Mouse (Mus musculus): ENCODE results near the gene Tnfaip3. TPM values are rescaled to one million over a fixed set of nuclear protein-coding genes. Genes with fewer than 3 reads are reported as not detected.

Gene Tnfaip3
- total RNA-seq, 2 experiments from 2014 or later: 5.6 to 10.1 TPM

DNA sequence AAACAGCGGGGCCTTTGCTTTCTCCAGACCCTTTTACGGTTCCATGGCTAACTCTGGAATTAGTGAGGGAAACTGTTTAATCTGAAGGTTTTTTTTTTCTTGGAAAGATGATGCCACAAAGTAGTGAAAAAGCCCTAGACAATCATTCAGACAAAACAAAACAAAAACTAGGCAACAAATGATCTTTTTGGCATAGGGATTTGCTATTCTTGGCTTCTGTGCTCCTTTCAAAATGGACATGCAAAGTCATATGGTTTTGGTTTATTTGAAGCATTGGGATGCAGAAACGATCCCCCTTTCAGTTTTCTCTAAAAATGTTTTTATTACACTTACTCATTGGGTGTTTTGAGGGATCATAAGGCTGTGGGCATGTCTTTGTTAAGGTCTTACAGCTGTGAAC is 41.0 kb downstream of the Tnfaip3 start:
- DNase-seq (ENCODE audit: low spot score in 2 of 2): no peak

DNA sequence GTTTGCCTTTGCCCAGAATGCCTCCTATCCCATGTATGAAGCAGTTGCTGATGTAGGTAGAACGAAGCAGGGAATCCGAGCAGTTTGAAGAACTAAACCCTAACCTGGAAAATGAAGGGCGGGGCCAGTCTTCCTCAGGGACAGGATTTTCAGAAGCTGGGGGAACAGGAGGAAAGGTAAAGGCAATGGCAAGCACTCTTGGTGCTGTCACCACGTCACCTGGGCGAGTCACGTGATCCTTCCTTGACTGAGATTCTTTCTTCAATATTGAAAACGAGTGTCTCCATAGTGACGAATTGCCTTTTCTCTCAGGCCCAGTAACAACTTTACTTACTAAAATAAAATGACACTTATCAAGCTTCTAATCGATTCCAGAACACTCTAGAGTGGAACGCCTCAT is 48.6 kb downstream of the Tnfaip3 start:
- no peak for DNase-seq (ENCODE audit: low spot score in 2 of 2)

DNA sequence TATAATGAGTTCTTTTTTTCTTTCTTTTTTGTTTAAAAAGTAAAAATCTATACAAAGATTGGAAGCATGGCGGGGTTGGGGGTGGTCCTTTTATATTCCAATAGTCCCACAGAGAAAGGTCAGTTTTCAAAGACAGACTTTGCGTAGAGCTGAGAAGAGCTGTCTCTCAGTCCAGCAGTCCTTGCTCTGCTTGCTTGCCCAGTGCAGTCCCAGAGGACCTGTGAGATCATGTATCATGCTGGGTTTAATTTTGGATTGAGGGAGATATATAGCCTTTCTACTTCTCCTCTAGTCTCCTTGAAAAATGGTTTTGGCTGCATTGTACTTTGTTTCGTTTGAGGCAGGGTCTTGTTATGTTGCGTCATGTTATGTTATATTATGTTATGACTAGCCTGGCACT is 49.9 kb downstream of the Tnfaip3 start:
- no peak for DNase-seq (ENCODE audit: low spot score in 2 of 2)

DNA sequence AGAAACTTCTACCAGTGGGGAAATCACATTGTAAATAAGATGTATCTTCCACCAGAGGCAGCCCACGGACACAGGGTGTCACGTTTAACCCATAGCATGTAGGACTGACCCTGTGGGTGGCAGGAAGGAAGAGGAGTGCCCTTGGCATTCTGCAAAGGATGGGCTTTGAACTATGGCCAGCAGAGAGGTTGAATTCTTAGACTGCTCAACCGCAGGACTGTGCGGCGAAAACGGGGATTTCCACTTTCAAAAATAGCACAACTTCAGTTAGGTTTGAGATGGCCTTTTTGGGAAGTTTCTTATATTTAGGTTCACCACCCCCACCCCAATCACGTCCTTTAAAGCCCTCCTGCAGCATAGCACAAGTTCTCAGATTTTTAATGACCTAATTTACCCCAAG is 50.6 kb downstream of the Tnfaip3 start:
- no peak for DNase-seq (ENCODE audit: low spot score in 2 of 2)

DNA sequence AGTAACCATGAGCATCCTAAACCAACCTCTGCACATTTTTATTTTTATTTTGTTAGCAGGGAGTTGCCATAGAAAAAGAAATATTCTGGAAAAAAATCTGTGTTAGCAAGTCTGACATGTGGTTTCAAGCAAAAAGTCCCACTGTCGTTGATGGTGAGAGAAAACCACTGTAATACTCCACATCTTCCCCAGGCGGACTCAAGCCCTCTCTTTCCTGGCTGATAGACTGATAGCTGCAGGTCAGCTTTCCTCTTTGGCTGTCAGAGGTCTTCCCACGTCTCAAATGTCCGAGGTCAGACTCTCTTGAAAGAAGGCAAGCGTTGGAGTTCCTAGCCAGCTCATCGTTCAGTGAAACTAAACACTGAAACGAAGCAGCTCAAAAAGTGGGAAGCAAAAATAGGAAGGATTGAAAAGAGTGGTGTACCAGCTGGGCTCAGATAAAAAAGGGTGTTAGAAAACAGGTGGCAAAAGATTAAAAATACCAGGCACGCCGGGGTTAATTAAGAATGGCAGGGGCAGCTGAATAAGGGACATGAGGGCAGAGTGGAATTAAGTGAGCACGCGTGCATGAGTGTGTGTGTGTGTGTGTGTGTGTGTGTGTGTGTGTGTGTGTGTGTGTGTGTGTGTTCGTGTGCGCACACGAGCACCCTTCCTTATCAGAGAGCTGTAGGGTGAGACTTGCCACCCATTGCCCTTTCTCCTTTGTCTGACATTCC is 55.5 kb downstream of the Tnfaip3 start:
- DNase-seq (ENCODE audit: low spot score in 2 of 2): no peak

DNA sequence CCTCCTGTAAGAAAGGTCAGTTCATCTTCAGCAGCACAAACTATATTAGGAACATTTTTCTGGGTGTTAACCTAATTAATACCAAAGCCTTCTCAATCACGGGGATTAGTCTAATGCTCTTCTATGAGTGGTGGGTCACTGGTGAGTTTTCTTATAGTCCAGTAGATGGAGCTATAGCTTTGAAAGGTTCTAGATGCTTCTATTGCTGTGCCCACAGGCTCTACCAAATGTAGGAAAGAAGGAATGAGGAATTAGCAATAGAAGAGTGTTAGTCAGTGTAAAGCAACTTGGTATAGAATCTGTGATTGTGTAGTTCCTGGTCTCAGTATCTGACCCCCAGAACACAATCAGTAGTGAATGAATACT is 61.8 kb downstream of the Tnfaip3 start:
- DNase-seq (ENCODE audit: low spot score in 2 of 2): no peak

DNA sequence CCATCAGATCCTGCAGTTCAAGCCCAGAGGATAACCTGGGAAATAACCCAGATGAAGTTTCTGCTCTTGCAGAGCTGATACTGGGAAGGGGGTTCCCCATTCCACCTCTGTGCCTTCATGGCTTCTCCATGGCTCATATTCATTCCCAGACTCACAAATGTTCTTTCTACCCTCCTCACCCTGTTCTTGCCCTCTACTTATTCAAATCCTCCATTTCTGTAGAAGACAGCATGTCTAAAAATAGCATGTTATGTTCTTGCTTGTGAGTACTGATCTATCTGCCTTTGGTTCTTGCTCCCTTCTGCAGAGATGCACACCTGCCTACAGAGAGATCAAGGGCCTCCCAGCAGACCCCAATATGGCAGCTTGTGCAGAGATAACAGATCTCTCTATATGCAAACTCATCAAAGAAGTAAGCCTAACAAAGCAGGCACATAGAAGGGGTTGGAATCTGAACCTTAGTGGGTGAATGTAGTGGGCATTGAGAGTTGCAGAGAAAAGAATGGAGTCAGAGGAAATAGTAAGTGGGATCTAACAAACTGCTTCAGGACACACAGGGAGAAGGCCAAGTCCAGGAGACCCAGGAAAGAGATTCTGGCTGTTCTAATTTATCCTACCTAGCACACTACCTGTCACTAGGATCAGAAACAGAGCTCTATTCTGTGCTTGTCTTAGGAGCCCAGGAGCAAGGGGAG is 62.3 kb downstream of the Tnfaip3 start:
- DNase-seq (ENCODE audit: low spot score in 2 of 2): no peak

Other genes starting within 250 kb of the Tnfaip3 start
- not detected for gene Gm4922, start 228.9 kb downstream of the Tnfaip3 start, total RNA-seq (2021)
- gene Perp, start 170.6 kb downstream of the Tnfaip3 start, total RNA-seq (2021): 1 to 10 TPM; 2.6 to 3.4 TPM

Data from adrenal gland, adult 18-20 months (tissue).